Mouse (Mus musculus) left cerebral cortex, adult 9 months (tissue): ENCODE measurements at regions not wholly inside any gene's neighbourhood (a gene's known extent, or its start where the extent isn't known, plus 50 kb on each side); places are given as distances from the start of the nearest gene placed in this dataset.
A peak's percentile ranks its signal among the peaks of the same experiment; 100 is the strongest.
"Not testable (repeated sequence)": the region's sequence is repeated elsewhere in the genome, so short reads cannot be mapped to it uniquely, and the experiment has no call there.

Experiments used
- DNase-seq, 2 experiments: peaks; one replicate each; pipeline ENCODE4 v3.0.0; 2022; ENCODE audit warnings: low spot score in 2 of 2

GRCm38 (mm10) chr4:66691598-66692220 is 135.7 kb upstream of the Tlr4 start:
- DNase-seq = no peak

- no peak for DNase-seq
These were observed 133.3 kb upstream of the Tlr4 start for GRCm38 (mm10) chr4:66693982-66694578.

- DNase-seq = no peak
These were observed 111.3 kb upstream of the Tlr4 start for GRCm38 (mm10) chr4:66715821-66716760.

GRCm38 (mm10) chr4:66737407-66737806 is 90.0 kb upstream of the Tlr4 start:
- DNase-seq = no peak

- DNase-seq = not testable (repeated sequence)
These were observed 84.0 kb upstream of the Tlr4 start for GRCm38 (mm10) chr4:66743421-66743820.

GRCm38 (mm10) chr4:66768762-66769161 is 58.6 kb upstream of the Tlr4 start:
- DNase-seq = peak; percentile 10 to 76
